Mouse (Mus musculus): ENCODE measurements around the gene Donson.

Donson gene

DNA sequence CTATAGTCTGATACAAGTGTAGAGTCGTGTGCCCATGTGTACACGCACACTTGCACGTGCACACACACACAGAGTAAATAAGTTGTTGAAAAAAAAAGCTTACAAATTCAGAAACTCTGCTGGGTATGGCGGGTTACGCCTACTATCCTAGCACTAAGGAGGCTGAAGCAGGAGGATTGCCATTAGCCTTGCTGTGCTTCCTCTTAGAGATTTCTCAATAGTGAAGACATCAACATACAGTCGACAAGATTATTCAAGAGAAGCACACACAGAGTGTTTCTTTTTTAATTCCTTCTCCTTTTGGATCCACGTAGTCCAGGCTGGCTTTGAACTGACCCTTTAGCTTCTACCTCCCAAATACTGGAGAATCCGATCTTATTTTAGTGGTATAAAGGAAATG, 48.4 kb downstream of the Donson start:
- DNase-seq (ENCODE audit: low spot score): no peak

- DNase-seq (ENCODE audit: low spot score): no peak
Measured at GRCm38 (mm10) chr16:91639636-91640035, 48.9 kb downstream of the Donson start.

DNA sequence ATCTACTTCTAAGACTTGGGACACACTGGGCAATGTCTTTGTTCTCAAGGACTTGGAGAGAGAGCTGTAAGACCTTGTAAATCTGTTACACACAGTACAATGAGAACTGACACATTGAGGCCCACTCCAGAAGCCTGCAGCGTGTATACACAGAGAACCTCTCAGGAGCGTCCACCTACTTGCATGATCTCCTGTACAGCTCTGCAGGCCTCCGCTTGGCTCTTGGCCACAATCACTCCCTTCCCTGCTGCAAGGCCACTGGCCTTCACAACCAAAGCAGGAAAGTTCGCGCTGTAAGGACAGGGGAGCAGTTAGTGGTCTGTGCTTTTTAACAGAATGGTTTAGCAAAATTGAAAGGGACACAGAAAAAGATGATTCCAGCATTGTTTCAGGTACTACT, 49.4 kb downstream of the Donson start:
- DNase-seq (ENCODE audit: low spot score): no peak

- no peak for DNase-seq (ENCODE audit: low spot score)
Measured at GRCm38 (mm10) chr16:91633641-91634040, 54.9 kb downstream of the Donson start.

- DNase-seq (ENCODE audit: low spot score): no peak
Measured at GRCm38 (mm10) chr16:91632940-91633339, 55.6 kb downstream of the Donson start.

- DNase-seq (ENCODE audit: low spot score): no peak
Measured at GRCm38 (mm10) chr16:91632439-91632838, 56.1 kb downstream of the Donson start.

DNA sequence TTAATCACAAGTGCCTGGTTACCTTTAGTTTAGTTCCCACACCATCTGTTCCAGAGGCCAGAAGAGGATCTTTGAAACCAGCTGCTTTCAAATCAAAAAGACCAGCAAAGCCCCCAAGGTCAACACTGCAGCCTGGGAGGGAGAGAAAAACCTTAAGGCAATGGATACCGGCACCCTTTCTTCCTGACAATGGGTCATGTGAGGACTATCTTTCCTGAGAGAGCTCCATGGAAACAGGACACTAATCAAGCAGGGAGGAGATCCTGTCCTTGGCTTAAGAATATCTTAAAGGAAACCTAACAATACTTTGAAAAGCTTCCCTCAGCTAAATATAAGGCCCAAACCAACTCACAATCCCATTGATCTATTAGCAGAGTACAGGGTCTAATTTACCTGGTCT, 58.0 kb downstream of the Donson start:
- DNase-seq (ENCODE audit: low spot score): no peak

DNA sequence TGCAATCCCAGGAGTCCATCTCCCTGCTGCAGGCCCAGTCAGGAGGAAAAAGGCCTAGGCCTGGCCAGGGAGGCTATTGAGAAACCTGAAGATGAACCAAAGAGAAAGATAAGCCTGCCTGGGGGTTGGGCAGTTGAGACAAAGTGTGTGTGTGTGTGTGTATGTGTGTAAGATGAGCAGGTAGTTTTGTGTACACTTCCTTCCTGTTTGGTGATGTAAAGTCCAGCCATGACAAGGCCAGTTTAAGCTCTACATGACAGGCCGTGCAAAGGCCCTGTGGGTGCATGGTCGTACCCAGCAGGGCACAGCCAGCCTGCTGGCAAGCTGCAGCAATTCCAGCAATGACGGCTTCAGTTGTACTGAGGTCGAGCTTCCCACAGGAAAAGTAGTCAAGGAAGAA, 58.8 kb downstream of the Donson start:
- DNase-seq (ENCODE audit: low spot score): no peak

- DNase-seq (ENCODE audit: low spot score): no peak
Measured at GRCm38 (mm10) chr16:91628673-91629072, 59.9 kb downstream of the Donson start.

DNA sequence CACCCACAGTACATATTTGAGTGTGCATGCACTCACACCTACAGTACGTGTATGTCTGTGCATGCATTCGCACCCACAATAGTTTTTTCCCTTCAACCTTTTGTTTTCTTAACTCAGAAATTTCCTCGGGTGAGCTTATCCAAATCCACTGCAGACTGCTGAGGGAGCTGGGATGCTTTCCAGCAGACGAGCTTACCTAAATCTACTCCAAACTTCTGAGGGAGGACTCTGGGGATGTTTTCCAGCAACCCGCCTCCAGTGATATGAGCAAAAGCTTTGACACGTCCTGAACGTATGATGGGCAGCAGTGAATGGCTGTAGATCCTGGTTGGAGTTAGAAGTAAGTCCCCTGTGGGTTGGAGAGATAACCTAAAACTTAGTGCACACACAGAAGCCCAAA, 60.7 kb downstream of the Donson start:
- DNase-seq (ENCODE audit: low spot score): no peak

All from ovary, postnatal 10 days (tissue).